Mouse (Mus musculus) forebrain, embryonic 15.5 days (tissue): ENCODE data around the gene Ppp1cc. TPM values are rescaled to one million over a fixed set of nuclear protein-coding genes. Genes with fewer than 3 reads are reported as not detected.

Experiments
- ATAC-seq: fragments of 200-750 bp; cut with Nextera tagmentation; replicated peaks from 2 replicates; pipeline ENCODE4 v1.8.0; 2017; ENCODE audit warnings: mild to moderate bottlenecking, moderate TSS enrichment, moderate library complexity
- H3K27ac ChIP-seq: fragments of 300-500 bp; sonication (generic); replicated peaks from 2 replicates; pipeline ENCODE4 v1.5.1; 2015; ENCODE audit warnings: mild to moderate bottlenecking, inconsistent platforms
- H3K27me3 ChIP-seq: fragments of 300-500 bp; sonication (generic); 2 replicates; pipeline ENCODE4 v1.6.1; 2015; ENCODE audit warnings: inconsistent platforms
- H3K36me3 ChIP-seq: fragments of 300-500 bp; sonication (generic); 2 replicates; pipeline ENCODE4 v1.6.1; 2015; ENCODE audit warnings: mild to moderate bottlenecking, inconsistent platforms
- H3K4me1 ChIP-seq: fragments of 300-500 bp; sonication (generic); 2 replicates; pipeline ENCODE4 v1.6.1; 2015; ENCODE audit warnings: inconsistent platforms
- H3K4me2 ChIP-seq: fragments of 300-500 bp; sonication (generic); replicated peaks from 2 replicates; pipeline ENCODE4 v1.6.1; 2015; ENCODE audit warnings: mild to moderate bottlenecking, inconsistent platforms
- H3K4me3 ChIP-seq: fragments of 300-500 bp; sonication (generic); 2 replicates; pipeline ENCODE4 v1.5.1; 2015; ENCODE audit warnings: mild to moderate bottlenecking, inconsistent platforms
- H3K9ac ChIP-seq: fragments of 300-500 bp; sonication (generic); replicated peaks from 2 replicates; pipeline ENCODE4 v1.6.1; 2015; ENCODE audit warnings: mild to moderate bottlenecking, inconsistent platforms
- H3K9me3 ChIP-seq: fragments of 300-500 bp; sonication (generic); 2 replicates; pipeline ENCODE4 v1.6.1; 2016; ENCODE audit warnings: inconsistent platforms
- WGBS: fragments of 180-500 bp; shearing (Covaris S2); methylation state at CpG from one replicate; pipeline ENCODE4 v1.1.7; 2015; ENCODE audit warnings: mixed read lengths; 5-methylcytosine and 5-hydroxymethylcytosine counted together
- polyA plus RNA-seq: library from polyadenylated mRNA; unstranded; fragments of >200 nt; fragmentation: Nextera tagmentation; extraction: Ambion mirVana; gene quantifications from 2 replicates; pipeline ENCODE4 v1.2.1, GENCODE M21; 2015

The Ppp1cc gene
- polyA plus RNA-seq, result 273 and 275 TPM in 2 replicates

DNA sequence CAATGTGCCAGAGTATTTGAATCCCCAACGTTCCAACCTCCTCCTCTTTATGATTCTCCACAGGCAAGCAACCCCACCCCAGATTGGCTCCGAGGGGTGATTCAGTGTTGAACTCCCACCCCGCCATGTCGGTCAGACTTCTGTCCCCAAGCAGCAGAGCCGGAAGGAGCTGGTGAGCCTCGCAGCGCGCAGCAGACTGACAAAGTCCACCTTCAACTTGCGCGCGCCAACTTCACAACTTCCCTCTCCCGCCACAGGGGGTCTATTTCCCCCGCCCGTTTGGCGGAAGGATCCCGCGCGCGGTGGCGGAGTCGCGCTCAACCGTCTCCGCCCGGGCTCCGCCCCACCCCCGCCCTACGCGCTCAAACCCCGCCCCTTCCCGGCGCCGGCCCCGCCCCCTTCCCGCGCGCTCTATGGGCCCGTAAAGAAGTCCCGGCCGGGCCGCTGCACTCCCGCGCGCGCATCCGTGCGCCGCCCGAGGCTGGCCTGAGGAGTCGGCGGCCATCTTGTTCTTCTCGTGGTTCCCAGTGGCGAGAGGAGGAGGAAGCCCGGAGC is at the start of gene Ppp1cc:
Gene Ppp1cc, plus strand, starts transcription at position 452 of the 555 bp plus-strand sequence.
- Histone ChIP-seq H3K27ac (peak within 1 kb of the TSS; percentile 88), H3K4me1 (peaks cover 46% of the 10 kb centered on the region), H3K9ac (peak within 1 kb of the TSS; percentile 92), H3K4me2 (peak within 1 kb of the TSS; percentile 76), H3K36me3 (no peaks in the 10 kb centered on the region), H3K9me3 (no peaks in the 10 kb centered on the region), H3K4me3 (peak within 1 kb of the TSS; percentile 78), H3K27me3 (no peaks in the 10 kb centered on the region)
- under 1% methylated on average over 51 of the region's 54 CpGs for WGBS
- ATAC-seq, result peak; percentile 91

DNA sequence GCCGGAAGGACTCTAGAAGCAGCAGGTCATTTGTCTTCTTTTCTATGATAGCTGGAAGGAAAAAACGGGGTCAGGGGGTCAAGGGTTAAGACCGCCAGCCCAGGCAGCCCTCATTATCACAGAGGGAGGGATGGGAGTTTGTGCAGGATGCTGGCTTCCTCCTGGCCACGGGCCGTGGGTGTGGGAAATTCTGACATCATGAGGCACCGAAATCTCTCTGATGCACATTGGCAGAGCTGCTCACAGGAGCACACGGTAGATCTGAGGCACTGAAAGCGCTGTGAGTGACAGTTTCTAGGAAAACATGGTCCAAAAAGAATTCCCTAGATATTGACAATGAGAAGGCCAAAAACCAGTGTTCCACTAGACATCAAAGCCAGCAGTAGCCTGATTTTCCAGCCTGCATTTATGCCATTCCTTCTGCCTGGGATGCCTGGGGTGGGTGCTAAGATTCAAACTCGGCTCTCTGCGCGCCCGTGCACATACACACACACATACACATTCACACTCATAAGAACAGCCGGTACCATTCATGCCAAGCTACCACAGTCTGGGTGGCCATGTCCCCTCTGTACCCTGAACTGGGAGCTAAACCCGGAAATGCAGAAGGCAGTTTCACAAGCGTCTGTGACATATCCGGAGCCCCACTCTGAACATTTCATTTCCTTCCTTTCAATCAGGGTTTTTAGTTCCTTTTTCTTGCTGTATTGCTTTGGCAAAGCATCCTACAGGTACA is 48.6 kb upstream of the Ppp1cc start:
- H3K36me3 ChIP-seq, result no peaks in the 10 kb centered on the region
- no peak overlapping the region for H3K4me3 ChIP-seq
- H3K9me3 ChIP-seq, result no peaks in the 10 kb centered on the region
- no peak overlapping the region for H3K27ac ChIP-seq
- no peak for ATAC-seq
- no peaks in the 10 kb centered on the region for H3K27me3 ChIP-seq
- H3K9ac ChIP-seq, result no peak overlapping the region
- WGBS, result 58% methylated on average over 16 of the region's 16 CpGs
- H3K4me1 ChIP-seq, result no peaks in the 10 kb centered on the region
- H3K4me2 ChIP-seq, result no peak overlapping the region

DNA sequence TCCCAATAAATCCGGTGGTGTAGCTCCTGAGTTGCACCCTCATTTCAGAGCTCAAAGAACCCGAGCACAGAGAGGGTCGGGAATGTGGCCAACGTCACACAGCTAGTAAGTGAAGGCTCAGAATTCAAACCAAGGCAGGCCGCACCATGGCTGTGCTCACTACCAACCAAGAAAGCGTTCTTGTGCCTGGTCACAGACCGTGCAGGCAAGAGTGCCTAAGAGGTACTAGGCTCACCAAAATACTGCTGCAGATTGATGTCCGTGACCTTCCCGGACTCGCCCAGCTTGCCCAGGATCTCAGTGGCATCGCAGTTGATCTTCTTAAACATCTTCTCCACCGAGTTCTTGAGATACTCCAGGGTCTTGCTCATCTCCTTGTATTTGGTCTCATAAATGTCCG is 47.5 kb upstream of the Ppp1cc start:
- ATAC-seq, result no peak
- 94% methylated on average over 13 of the region's 13 CpGs for WGBS
- H3K4me3 ChIP-seq, result no peak overlapping the region

GRCm38 (mm10) chr5:122111091-122111932 is 46.8 kb upstream of the Ppp1cc start:
- no peak for ATAC-seq
- H3K27ac ChIP-seq, result no peak overlapping the region
- H3K9me3 ChIP-seq, result no peaks in the 10 kb centered on the region
- H3K4me3 ChIP-seq, result no peak overlapping the region
- no peaks in the 10 kb centered on the region for H3K4me1 ChIP-seq
- 0 out of 2 replicates have a peak overlapping the region, but pooled peaks have one; percentile 10 for H3K4me2 ChIP-seq
- H3K27me3 ChIP-seq, result no peaks in the 10 kb centered on the region
- H3K36me3 ChIP-seq, result no peaks in the 10 kb centered on the region
- WGBS, result 67% methylated on average over 26 of the region's 26 CpGs
- H3K9ac ChIP-seq, result no peak overlapping the region

More for the DNA sequence above, 47.5 kb upstream of the Ppp1cc start:
- no peaks in the 10 kb centered on the region for H3K9me3 ChIP-seq
- no peaks in the 10 kb centered on the region for H3K36me3 ChIP-seq
- H3K9ac ChIP-seq, result no peak overlapping the region
- no peak overlapping the region for H3K27ac ChIP-seq
- H3K27me3 ChIP-seq, result no peaks in the 10 kb centered on the region
- H3K4me1 ChIP-seq, result no peaks in the 10 kb centered on the region
- H3K4me2 ChIP-seq, result no peak overlapping the region

DNA sequence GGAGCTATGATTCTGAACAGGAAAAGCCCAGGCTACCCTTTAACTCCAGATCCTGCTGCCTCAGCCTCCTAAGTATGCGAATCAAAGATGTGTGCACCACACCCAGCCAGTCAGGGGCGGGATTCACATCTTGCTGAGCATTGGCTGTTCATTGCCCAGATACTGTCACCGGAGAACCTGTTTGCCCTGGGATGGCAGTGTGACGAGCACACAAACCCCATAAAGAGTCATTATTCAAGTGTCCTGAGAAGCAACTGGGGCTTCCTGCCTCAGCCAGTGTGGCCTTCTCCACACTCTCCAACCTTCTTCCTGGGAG is 46.2 kb upstream of the Ppp1cc start:
- Histone ChIP-seq H3K27ac (no peak overlapping the region), H3K27me3 (no peaks in the 10 kb centered on the region), H3K9ac (no peak overlapping the region), H3K4me2 (0 out of 2 replicates have a peak overlapping the region, but pooled peaks have one; percentile 10), H3K4me1 (no peaks in the 10 kb centered on the region), H3K36me3 (no peaks in the 10 kb centered on the region), H3K4me3 (no peak overlapping the region), H3K9me3 (no peaks in the 10 kb centered on the region)
- WGBS, result 66% methylated on average over 4 of the region's 4 CpGs
- no peak for ATAC-seq

DNA sequence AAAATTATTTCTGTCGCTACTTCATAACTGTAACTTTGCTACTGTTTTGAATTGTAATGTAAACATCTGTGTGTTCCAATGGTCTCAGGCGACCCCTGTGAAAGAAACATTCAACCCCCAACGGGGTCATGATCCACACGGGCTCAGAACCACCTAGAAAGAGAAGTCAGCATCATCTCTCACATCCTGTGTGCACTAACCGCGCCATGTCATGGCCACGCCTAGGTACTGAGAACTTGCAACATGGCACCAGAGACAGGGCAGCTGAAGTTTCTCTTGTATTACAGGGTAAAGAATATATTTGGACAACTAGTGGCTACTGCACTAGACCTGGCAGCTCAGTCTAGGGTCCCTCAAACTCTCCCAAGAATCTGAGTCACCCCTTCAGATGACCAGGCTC is 44.6 kb upstream of the Ppp1cc start:
- 81% methylated on average over 7 of the region's 7 CpGs for WGBS
- Histone ChIP-seq H3K27ac (no peak overlapping the region), H3K4me2 (no peak overlapping the region), H3K4me3 (no peak overlapping the region), H3K27me3 (no peaks in the 10 kb centered on the region), H3K36me3 (no peaks in the 10 kb centered on the region), H3K4me1 (no peaks in the 10 kb centered on the region), H3K9ac (no peak overlapping the region), H3K9me3 (no peaks in the 10 kb centered on the region)
- no peak for ATAC-seq

- Histone ChIP-seq H3K9ac (no peak overlapping the region), H3K4me1 (no peaks in the 10 kb centered on the region), H3K4me2 (no peak overlapping the region), H3K9me3 (no peaks in the 10 kb centered on the region), H3K36me3 (no peaks in the 10 kb centered on the region), H3K27ac (no peak overlapping the region), H3K27me3 (no peaks in the 10 kb centered on the region), H3K4me3 (no peak overlapping the region)
- 0 out of 2 replicates have a peak, but pooled peaks have one; percentile 13 for ATAC-seq
- WGBS, result 4% methylated on average over 2 of the region's 2 CpGs
Observed at GRCm38 (mm10) chr5:122114176-122114575, 43.9 kb upstream of the Ppp1cc start.

DNA sequence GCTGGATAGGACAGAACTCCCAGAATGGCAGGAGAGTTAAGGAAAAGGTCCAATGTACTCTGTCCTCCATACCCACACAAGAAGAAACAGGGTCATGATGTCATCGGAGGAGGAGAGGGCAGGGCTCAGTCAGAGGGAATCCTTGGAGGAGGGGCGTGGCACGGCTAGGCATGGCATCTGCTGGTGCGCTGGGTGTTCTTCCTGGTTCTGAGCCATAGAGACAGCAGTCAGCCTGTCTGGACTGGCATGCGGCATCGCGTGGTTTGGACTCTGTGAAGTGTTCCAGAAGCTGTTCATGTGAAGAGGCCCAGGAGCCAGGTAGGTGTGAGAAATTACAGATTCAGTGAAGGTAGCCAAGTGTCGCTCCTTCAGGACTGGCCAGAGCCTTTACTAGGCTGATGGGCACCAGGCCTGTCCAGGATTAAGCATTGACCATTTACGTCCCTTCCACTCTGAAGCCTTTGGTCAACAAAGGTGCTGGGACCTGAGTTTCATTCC is 42.8 kb upstream of the Ppp1cc start:
- no peak overlapping the region for H3K9ac ChIP-seq
- H3K4me2 ChIP-seq, result no peak overlapping the region
- H3K4me1 ChIP-seq, result no peaks in the 10 kb centered on the region
- no peak overlapping the region for H3K27ac ChIP-seq
- WGBS, result 92% methylated on average over 9 of the region's 9 CpGs
- no peak for ATAC-seq
- H3K4me3 ChIP-seq, result no peak overlapping the region
- H3K27me3 ChIP-seq, result no peaks in the 10 kb centered on the region
- no peaks in the 10 kb centered on the region for H3K36me3 ChIP-seq
- H3K9me3 ChIP-seq, result no peaks in the 10 kb centered on the region

GRCm38 (mm10) chr5:122116243-122116642 is 41.8 kb upstream of the Ppp1cc start:
- no peaks in the 10 kb centered on the region for H3K36me3 ChIP-seq
- H3K9ac ChIP-seq, result no peak overlapping the region
- H3K4me2 ChIP-seq, result no peak overlapping the region
- H3K9me3 ChIP-seq, result no peaks in the 10 kb centered on the region
- H3K27me3 ChIP-seq, result no peaks in the 10 kb centered on the region
- 79% methylated on average over 6 of the region's 6 CpGs for WGBS
- no peak overlapping the region for H3K4me3 ChIP-seq
- no peak overlapping the region for H3K27ac ChIP-seq
- no peaks in the 10 kb centered on the region for H3K4me1 ChIP-seq
- ATAC-seq, result no peak

DNA sequence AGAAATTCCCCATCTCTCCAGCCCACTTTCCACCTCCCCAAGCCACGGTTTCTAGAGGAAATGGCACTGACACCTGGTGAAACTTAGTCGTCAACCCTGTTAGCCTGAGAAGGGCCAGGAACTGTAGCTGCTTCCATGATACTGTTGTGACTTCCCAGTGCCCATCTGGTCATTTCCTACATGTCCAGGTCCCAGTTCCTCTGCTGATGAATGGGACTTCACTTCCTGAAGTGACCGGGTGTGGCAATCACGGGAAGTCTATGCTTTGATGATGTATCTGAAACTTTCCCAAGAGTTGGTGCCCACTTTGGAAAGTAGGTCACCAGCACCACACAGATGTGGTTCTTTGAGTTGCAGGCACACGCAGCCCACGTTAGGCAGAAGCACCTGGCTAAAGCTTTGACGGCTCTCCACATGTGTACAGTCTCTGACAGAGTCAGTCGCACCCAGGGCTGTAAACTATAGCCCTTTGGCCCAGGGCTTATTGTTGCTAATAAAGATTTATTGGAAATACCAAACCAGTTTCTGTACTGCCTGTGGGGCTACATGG is 32.8 kb upstream of the Ppp1cc start:
- ATAC-seq, result no peak
- Histone ChIP-seq H3K4me3 (no peak overlapping the region), H3K9me3 (no peaks in the 10 kb centered on the region), H3K36me3 (no peaks in the 10 kb centered on the region), H3K4me1 (peaks cover 5% of the 10 kb centered on the region; the same call in 1 of the 2 replicates), H3K9ac (no peak overlapping the region), H3K27ac (no peak overlapping the region), H3K27me3 (no peaks in the 10 kb centered on the region), H3K4me2 (no peak overlapping the region)
- 84% methylated on average over 8 of the region's 8 CpGs for WGBS

GRCm38 (mm10) chr5:122129068-122129655 is 28.9 kb upstream of the Ppp1cc start:
- H3K27ac ChIP-seq, result no peak overlapping the region
- WGBS, result 30% methylated on average over 16 of the region's 16 CpGs
- no peaks in the 10 kb centered on the region for H3K27me3 ChIP-seq
- H3K9ac ChIP-seq, result no peak overlapping the region
- no peak overlapping the region for H3K4me3 ChIP-seq
- H3K4me2 ChIP-seq, result no peak overlapping the region
- peaks cover 20% of the 10 kb centered on the region for H3K4me1 ChIP-seq
- no peaks in the 10 kb centered on the region for H3K9me3 ChIP-seq
- H3K36me3 ChIP-seq, result no peaks in the 10 kb centered on the region
- peak; percentile 48; the same call in 1 of the 2 replicates for ATAC-seq
